Mouse (Mus musculus): ENCODE results near the gene Dync1i1.

DNA sequence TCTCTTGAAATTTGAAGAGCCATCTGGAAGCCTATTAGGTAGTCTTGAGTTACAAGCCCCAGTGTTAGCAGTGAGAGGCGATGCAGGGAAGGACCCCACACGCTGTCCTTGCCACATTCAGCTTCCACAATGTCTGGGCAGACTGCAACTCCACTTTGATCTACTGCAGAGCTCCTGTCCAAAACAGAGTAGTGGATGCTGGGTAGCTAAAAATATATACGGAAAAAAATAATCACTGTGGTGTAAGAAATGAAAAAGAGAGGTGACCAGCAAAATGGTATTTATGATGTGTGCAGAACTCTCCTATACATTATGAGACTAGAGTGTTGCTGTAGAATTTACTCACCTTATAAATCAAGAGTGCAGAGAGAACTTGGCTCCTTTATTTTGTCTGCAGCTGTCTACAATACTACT, 82.6 kb downstream of the Dync1i1 start:
- TF ChIP-seq CTCF (IDR thresholded peaks at IDR 0.05; ENCODE audit: low read depth) (no peak), EP300 (optimal IDR thresholded peaks at IDR 0.05) (no peak)
